Mouse (Mus musculus): ENCODE data around the gene Ccdc40. TPM values are rescaled to one million over a fixed set of nuclear protein-coding genes. Genes with fewer than 3 reads are reported as not detected.

The Ccdc40 gene
- polyA plus RNA-seq, 1 experiment from 2014 or later = 18.6 TPM

DNA sequence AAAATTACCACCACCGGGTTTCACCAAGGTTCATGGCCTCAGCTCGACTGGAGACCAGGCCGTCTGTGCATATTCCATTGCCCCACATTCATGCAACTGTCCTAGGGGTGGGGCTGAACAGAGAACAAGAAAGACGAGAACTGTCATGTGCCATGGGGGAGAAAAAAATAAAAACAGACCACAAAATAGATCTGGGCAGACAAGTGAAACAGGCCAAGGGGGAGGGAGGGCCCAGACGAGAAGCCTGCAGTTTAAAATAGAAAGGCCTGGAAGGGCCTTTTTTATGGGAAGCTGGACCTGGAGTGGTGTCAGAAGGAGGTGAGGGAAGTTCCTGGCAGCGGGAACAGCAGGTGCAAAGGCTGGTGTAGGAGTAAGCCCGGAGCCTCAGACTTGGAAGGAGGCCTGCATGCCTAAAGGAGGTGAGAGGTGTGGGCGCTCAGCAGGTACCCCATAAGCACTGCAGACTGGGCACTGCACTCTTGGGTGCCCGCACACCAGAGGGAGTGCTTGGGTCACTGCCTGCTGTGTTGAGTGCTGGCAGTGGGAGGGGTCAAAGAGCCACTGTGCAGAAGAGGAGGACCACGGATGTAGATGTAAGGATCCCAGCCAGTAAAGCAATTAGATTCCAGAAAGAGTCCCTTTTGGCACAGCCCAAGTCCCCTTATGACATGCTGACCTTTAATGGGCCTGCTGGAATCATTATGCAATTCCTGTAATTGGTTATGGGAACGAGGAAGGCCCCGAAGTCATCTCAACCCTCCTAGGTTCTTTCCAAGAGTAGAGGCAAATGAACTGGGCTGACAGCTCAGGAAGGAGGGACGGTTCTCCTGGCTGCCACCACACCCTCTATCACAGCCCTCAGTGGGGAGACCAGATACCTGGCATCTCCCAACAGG lies 78.6 kb downstream of the Ccdc40 start:
- no peak for ATAC-seq (ENCODE audit: low FRiP score)
- Histone ChIP-seq H3K9me3 (ENCODE audit: control insufficient read depth, low read length) (no peaks in the 10 kb centered on the region), H3K4me1 (ENCODE audit: control insufficient read depth, insufficient read depth, low read length) (no peaks in the 10 kb centered on the region), H3K27ac (ENCODE audit: low read depth, low read length) (no peak overlapping the region), H3K4me2 (no peak overlapping the region), H3K9ac (ENCODE audit: low read length) (no peak overlapping the region), H3K4me3 (ENCODE audit: low read depth, low read length) (no peak overlapping the region), H3K36me3 (ENCODE audit: control insufficient read depth, insufficient read depth, low read length) (no peaks in the 10 kb centered on the region), H3K27me3 (ENCODE audit: control insufficient read depth, insufficient read depth, low read length) (no peaks in the 10 kb centered on the region)
- WGBS = 70% methylated on average over 13 of the region's 13 CpGs
- no peak for DNase-seq (ENCODE audit: low spot score, missing footprints)

DNA sequence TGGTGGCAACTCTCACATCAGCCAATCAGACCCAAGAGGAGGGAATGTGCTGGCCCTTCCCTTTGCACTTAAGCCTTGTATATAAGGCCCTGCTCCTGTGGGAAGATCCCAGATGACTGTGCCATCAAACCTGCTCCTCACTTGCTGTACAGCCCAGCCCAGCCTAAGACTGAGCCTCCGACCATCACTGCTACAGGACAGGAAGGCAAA lies 79.2 kb downstream of the Ccdc40 start, which contains the start of gene Card14:
Gene Card14 (plus strand): TSS at position 111 of the 210 bp plus-strand sequence.
- H3K4me2 ChIP-seq = no peak within 1 kb of the TSS

DNA sequence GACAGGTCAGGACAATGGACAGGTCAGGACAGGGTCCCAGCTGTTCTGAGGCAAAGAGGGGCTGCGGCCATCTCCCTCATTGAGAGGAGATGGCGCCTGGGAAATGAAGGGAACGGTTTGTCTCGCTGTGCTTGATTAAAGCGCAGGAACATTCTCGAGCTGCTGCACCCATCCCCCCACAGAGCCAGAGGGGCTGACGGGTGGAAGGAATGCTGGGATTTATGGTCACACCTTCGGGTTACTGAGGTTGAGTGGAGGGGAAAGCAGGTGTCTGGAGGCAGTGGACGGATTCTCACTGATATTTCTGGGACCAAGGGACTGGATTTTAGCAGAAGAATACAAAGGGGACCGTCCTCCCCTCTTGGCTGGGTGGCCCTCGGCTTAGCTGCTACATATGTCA lies 79.5 kb downstream of the Ccdc40 start:
- Histone ChIP-seq H3K27ac (ENCODE audit: low read depth, low read length) (no peak overlapping the region), H3K27me3 (ENCODE audit: control insufficient read depth, insufficient read depth, low read length) (no peaks in the 10 kb centered on the region), H3K36me3 (ENCODE audit: control insufficient read depth, insufficient read depth, low read length) (no peaks in the 10 kb centered on the region), H3K4me2 (no peak overlapping the region), H3K9ac (ENCODE audit: low read length) (no peak overlapping the region), H3K4me3 (ENCODE audit: low read depth, low read length) (no peak overlapping the region), H3K4me1 (ENCODE audit: control insufficient read depth, insufficient read depth, low read length) (no peaks in the 10 kb centered on the region), H3K9me3 (ENCODE audit: control insufficient read depth, low read length) (no peaks in the 10 kb centered on the region)
- ATAC-seq (ENCODE audit: low FRiP score) (no peak), DNase-seq (ENCODE audit: low spot score, missing footprints) (no peak)
- 42% methylated on average over 11 of the region's 11 CpGs for WGBS

More for the DNA sequence above, 79.2 kb downstream of the Ccdc40 start, which contains the start of gene Card14:
- DNase-seq (ENCODE audit: low spot score, missing footprints) = no peak
- no peaks in the 10 kb centered on the region for H3K27me3 ChIP-seq (ENCODE audit: control insufficient read depth, insufficient read depth, low read length)
- ATAC-seq (ENCODE audit: low FRiP score) = no peak
- no peak within 1 kb of the TSS for H3K9ac ChIP-seq (ENCODE audit: low read length)
- 43% methylated on average over 1 of the region's 1 CpGs for WGBS
- no peaks in the 10 kb centered on the region for H3K4me1 ChIP-seq (ENCODE audit: control insufficient read depth, insufficient read depth, low read length)
- H3K4me3 ChIP-seq (ENCODE audit: low read depth, low read length) = no peak within 1 kb of the TSS
- H3K9me3 ChIP-seq (ENCODE audit: control insufficient read depth, low read length) = no peaks in the 10 kb centered on the region
- no peak within 1 kb of the TSS for H3K27ac ChIP-seq (ENCODE audit: low read depth, low read length)
- H3K36me3 ChIP-seq (ENCODE audit: control insufficient read depth, insufficient read depth, low read length) = no peaks in the 10 kb centered on the region

DNA sequence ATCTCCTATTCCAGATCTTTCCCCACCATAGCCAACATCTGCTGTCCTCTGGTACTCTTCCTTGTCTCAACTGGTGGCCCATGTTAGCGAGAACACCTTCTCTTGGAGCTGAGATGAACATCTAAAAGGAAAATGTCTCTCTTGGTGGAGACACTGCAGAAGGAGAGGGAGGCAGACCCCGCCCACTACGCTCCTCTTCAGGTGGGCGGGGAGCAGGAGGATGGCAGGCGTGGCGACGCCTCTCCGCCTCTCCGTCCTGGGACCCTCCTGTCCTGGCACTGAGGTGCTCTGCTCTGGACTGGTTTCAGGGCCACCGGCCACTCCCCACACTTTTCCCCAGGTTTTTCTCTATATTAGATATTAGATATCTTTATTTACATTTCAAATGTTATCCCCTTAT lies 82.2 kb downstream of the Ccdc40 start:
- Histone ChIP-seq H3K27me3 (ENCODE audit: control insufficient read depth, insufficient read depth, low read length) (no peaks in the 10 kb centered on the region), H3K4me2 (no peak overlapping the region), H3K27ac (ENCODE audit: low read depth, low read length) (no peak overlapping the region), H3K9ac (ENCODE audit: low read length) (no peak overlapping the region), H3K9me3 (ENCODE audit: control insufficient read depth, low read length) (no peaks in the 10 kb centered on the region), H3K36me3 (ENCODE audit: control insufficient read depth, insufficient read depth, low read length) (no peaks in the 10 kb centered on the region), H3K4me3 (ENCODE audit: low read depth, low read length) (no peak overlapping the region), H3K4me1 (ENCODE audit: control insufficient read depth, insufficient read depth, low read length) (no peaks in the 10 kb centered on the region)
- 15% methylated on average over 10 of the region's 10 CpGs for WGBS
- DNase-seq (ENCODE audit: low spot score, missing footprints) (peak; percentile 41), ATAC-seq (ENCODE audit: low FRiP score) (no peak)

DNA sequence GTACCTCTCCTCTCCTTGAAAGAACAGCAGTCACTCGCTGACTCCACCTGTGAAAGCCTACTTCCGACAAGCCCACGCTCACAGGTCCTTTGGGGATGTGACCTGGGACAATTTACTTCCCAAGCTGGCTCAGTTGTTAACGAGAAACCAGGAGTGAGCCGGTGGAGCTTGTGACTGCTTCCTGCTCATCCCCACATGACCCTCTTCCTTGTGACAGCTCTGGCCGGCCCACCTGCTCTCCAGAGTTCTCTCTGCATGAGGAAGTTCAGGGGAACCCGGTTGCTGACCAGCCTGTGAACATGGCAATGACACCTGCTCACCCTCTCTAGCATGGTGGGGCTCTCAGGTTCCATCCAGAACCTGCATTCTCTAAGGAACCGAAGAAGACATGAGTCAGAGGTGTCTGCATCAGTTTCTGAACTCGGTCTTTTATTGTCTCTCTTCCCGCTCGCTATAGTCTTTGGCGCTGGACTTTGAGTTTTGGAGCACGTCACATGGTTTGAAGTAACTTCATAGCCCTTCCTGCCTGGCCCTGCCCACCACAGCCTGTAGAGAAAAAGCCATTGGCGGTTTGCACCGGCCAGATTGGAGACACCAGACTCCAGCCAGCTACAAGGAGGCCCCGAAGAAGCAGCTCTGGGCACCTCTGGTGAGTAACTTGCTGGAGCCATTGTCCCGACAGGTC lies 86.0 kb downstream of the Ccdc40 start:
- Histone ChIP-seq H3K9me3 (ENCODE audit: control insufficient read depth, low read length) (no peaks in the 10 kb centered on the region), H3K27me3 (ENCODE audit: control insufficient read depth, insufficient read depth, low read length) (no peaks in the 10 kb centered on the region), H3K4me1 (ENCODE audit: control insufficient read depth, insufficient read depth, low read length) (no peaks in the 10 kb centered on the region), H3K4me3 (ENCODE audit: low read depth, low read length) (no peak overlapping the region), H3K9ac (ENCODE audit: low read length) (no peak overlapping the region), H3K27ac (ENCODE audit: low read depth, low read length) (no peak overlapping the region), H3K4me2 (no peak overlapping the region), H3K36me3 (ENCODE audit: control insufficient read depth, insufficient read depth, low read length) (no peaks in the 10 kb centered on the region)
- DNase-seq (ENCODE audit: low spot score, missing footprints) (no peak), ATAC-seq (ENCODE audit: low FRiP score) (no peak)
- WGBS = 84% methylated on average over 17 of the region's 17 CpGs

Other genes with a start within 250 kb of the Ccdc40 start
- gene Enpp7, start 240.4 kb upstream of the Ccdc40 start, polyA plus RNA-seq (2014; fragmentation: Nextera tagmentation; extraction: Ambion mirVana) = not detected in 2 replicates
- 66.7 and 70.5 TPM in 2 replicates for gene Cbx2, start 205.6 kb upstream of the Ccdc40 start, polyA plus RNA-seq (2014; fragmentation: Nextera tagmentation; extraction: Ambion mirVana)
- gene Cbx8, start 187.6 kb upstream of the Ccdc40 start, polyA plus RNA-seq (2014; fragmentation: Nextera tagmentation; extraction: Ambion mirVana) = 11.3 and 11.9 TPM in 2 replicates
- 6.3 and 7.0 TPM in 2 replicates for gene Cbx4, start 142.4 kb upstream of the Ccdc40 start, polyA plus RNA-seq (2014; fragmentation: Nextera tagmentation; extraction: Ambion mirVana)
- 13.3 and 15.2 TPM in 2 replicates for gene Tbc1d16, start 73 bp upstream of the Ccdc40 start, polyA plus RNA-seq (2014; fragmentation: Nextera tagmentation; extraction: Ambion mirVana)
- gene Gaa, start 39.3 kb downstream of the Ccdc40 start, polyA plus RNA-seq (2014; fragmentation: Nextera tagmentation; extraction: Ambion mirVana) = 15.5 and 19.0 TPM in 2 replicates
- gene Eif4a3, start 71.5 kb downstream of the Ccdc40 start, polyA plus RNA-seq (2014; fragmentation: Nextera tagmentation; extraction: Ambion mirVana) = 389 and 409 TPM in 2 replicates
- not detected in 2 replicates for gene Card14, start 79.2 kb downstream of the Ccdc40 start, polyA plus RNA-seq (2014; fragmentation: Nextera tagmentation; extraction: Ambion mirVana)
- 4.2 and 5.2 TPM in 2 replicates for gene Sgsh, start 127.0 kb downstream of the Ccdc40 start, polyA plus RNA-seq (2014; fragmentation: Nextera tagmentation; extraction: Ambion mirVana)
- 4.1 and 5.1 TPM in 2 replicates for gene Slc26a11, start 127.0 kb downstream of the Ccdc40 start, polyA plus RNA-seq (2014; fragmentation: Nextera tagmentation; extraction: Ambion mirVana)
- gene Rnf213, start 164.5 kb downstream of the Ccdc40 start, polyA plus RNA-seq (2014; fragmentation: Nextera tagmentation; extraction: Ambion mirVana) = 1.4 and 1.7 TPM in 2 replicates

Data from midbrain, embryonic 11.5 days (tissue).